8 mouse cellular contexts compared by ENCODE assay signal in genomic region chr11:116672595-116672994, GRCm38 (mm10). TPM values are rescaled to one million over a fixed set of nuclear protein-coding genes. Genes with fewer than 3 reads are reported as not detected.
DNase-seq lines count a peak whose midpoint lies in the region; ATAC-seq lines count a peak whose summit lies in the region.

No protein-coding gene starts in this region.

- peaks cover 19% of the 10 kb centered on the region for H3K4me1 ChIP-seq in heart, embryonic 11.5 days (ENCODE audit: control insufficient read depth, insufficient read depth, low read length)
- H3K4me1 ChIP-seq in hindbrain, embryonic 12.5 days: peaks cover 49% of the 10 kb centered on the region
- H3K4me1 ChIP-seq in midbrain, embryonic 12.5 days: peaks cover 31% of the 10 kb centered on the region

- no peaks in the 10 kb centered on the region for H3K27me3 ChIP-seq in heart, embryonic 11.5 days (ENCODE audit: control insufficient read depth, insufficient read depth, low read length)
- H3K27me3 ChIP-seq in hindbrain, embryonic 12.5 days: no peaks in the 10 kb centered on the region
- no peaks in the 10 kb centered on the region for H3K27me3 ChIP-seq in midbrain, embryonic 12.5 days

- no peak for DNase-seq in heart, adult 8-10 months (ENCODE audit: low spot score)
- peak; percentile 90 for DNase-seq in ZHBTc4 (ENCODE audit: low read depth, low spot score)
- DNase-seq in layer of hippocampus, postnatal 25 days (ENCODE audit: extremely low spot score in 1 of 2, low spot score in 1 of 2): no peak
- DNase-seq in embryo, embryonic 9.5 days (ENCODE audit: extremely low spot score): no peak
- DNase-seq in gastrocnemius, postnatal 25 days: no peak

- WGBS in heart, embryonic 11.5 days (ENCODE audit: insufficient replicate concordance): 22% methylated on average over 7 of the region's 7 CpGs
- 16% methylated on average over 7 of the region's 7 CpGs for WGBS in hindbrain, embryonic 12.5 days
- whole genome bisulfite sequencing in midbrain, embryonic 12.5 days: 26% methylated on average over 7 of the region's 7 CpGs

- ATAC-seq in heart, embryonic 11.5 days (replicated peaks; ENCODE audit: insufficient number of reproducible peaks, low FRiP score, low TSS enrichment): no peak
- ATAC-seq in hindbrain, embryonic 12.5 days (ENCODE audit: low FRiP score): no peak
- no peak for ATAC-seq in midbrain, embryonic 12.5 days (ENCODE audit: low FRiP score, low read depth)

- peak overlapping the region; percentile 91 for H3K4me3 ChIP-seq in heart, embryonic 11.5 days (ENCODE audit: low read depth, low read length)
- H3K4me3 ChIP-seq in hindbrain, embryonic 12.5 days: peak overlapping the region; percentile 81
- H3K4me3 ChIP-seq in midbrain, embryonic 12.5 days: peak overlapping the region; percentile 70

- no peaks in the 10 kb centered on the region for H3K9me3 ChIP-seq in heart, embryonic 11.5 days (replicated peaks; ENCODE audit: control insufficient read depth, low read length)
- H3K9me3 ChIP-seq in hindbrain, embryonic 12.5 days (replicated peaks): no peaks in the 10 kb centered on the region
- H3K9me3 ChIP-seq in midbrain, embryonic 12.5 days: no peaks in the 10 kb centered on the region

- H3K27ac ChIP-seq in heart, embryonic 11.5 days (ENCODE audit: low read depth, low read length): no peak overlapping the region
- H3K27ac ChIP-seq in hindbrain, embryonic 12.5 days: no peak overlapping the region
- H3K27ac ChIP-seq in midbrain, embryonic 12.5 days (replicated peaks): no peak overlapping the region

- peak overlapping the region; percentile 91 for H3K4me2 ChIP-seq in heart, embryonic 11.5 days
- peak overlapping the region; percentile 82 for H3K4me2 ChIP-seq in hindbrain, embryonic 12.5 days (replicated peaks)
- H3K4me2 ChIP-seq in midbrain, embryonic 12.5 days (replicated peaks): peak overlapping the region; percentile 91

- H3K36me3 ChIP-seq in heart, embryonic 11.5 days (ENCODE audit: control insufficient read depth, insufficient read depth, low read length): peaks cover 19% of the 10 kb centered on the region
- peaks cover 48% of the 10 kb centered on the region for H3K36me3 ChIP-seq in hindbrain, embryonic 12.5 days
- H3K36me3 ChIP-seq in midbrain, embryonic 12.5 days: peaks cover 44% of the 10 kb centered on the region

- H3K9ac ChIP-seq in heart, embryonic 11.5 days (ENCODE audit: low read depth, low read length): peak overlapping the region; percentile 94
- H3K9ac ChIP-seq in hindbrain, embryonic 12.5 days: peak overlapping the region; percentile 94
- peak overlapping the region; percentile 84 for H3K9ac ChIP-seq in midbrain, embryonic 12.5 days (replicated peaks)

RNA-seq across cellular contexts. Expression of gene Cygb, which starts 18.5 kb away (rescaled TPM):
- polyA plus RNA-seq in heart, embryonic 11.5 days (2014; fragmentation: Nextera tagmentation; extraction: Ambion mirVana): 1.1 and 1.2 TPM in 2 replicates
- 10 to 100 TPM; 40.6 to 64.1 (median 43.0) TPM for total RNA-seq in heart, adult 8-10 months (2022)
- 4.5 and 5.9 TPM in 2 replicates for polyA plus RNA-seq in hindbrain, embryonic 12.5 days (2016; fragmentation: Nextera tagmentation; extraction: Ambion mirVana)
- 2.8 and 3.5 TPM in 2 replicates for polyA plus RNA-seq in midbrain, embryonic 12.5 days (2016; fragmentation: Nextera tagmentation; extraction: Ambion mirVana)
- 10 to 100 TPM; 65.7 to 78.3 TPM for total RNA-seq in layer of hippocampus, postnatal 25 days (2021)
- total RNA-seq in gastrocnemius, postnatal 25 days (2021): 10 to 100 TPM in 1 of 2 experiments, 1 to 10 TPM in 1; 7.5 to 14.7 TPM

RNA-seq across cellular contexts. Expression of gene Prcd, which starts 19.3 kb away (rescaled TPM):
- polyA plus RNA-seq in heart, embryonic 11.5 days (2014; fragmentation: Nextera tagmentation; extraction: Ambion mirVana): 0.35 and 0.92 TPM in 2 replicates
- 1 to 10 TPM; 1.4 to 2.0 (median 1.8) TPM for total RNA-seq in heart, adult 8-10 months (2022)
- 0.34 and 0.43 TPM in 2 replicates for polyA plus RNA-seq in hindbrain, embryonic 12.5 days (2016; fragmentation: Nextera tagmentation; extraction: Ambion mirVana)
- 0.37 and 0.63 TPM in 2 replicates for polyA plus RNA-seq in midbrain, embryonic 12.5 days (2016; fragmentation: Nextera tagmentation; extraction: Ambion mirVana)
- 1 to 10 TPM; 6.4 to 7.0 TPM for total RNA-seq in layer of hippocampus, postnatal 25 days (2021)
- under 1 TPM in 1 of 2 experiments, not detected in 1; 0.35 TPM for total RNA-seq in gastrocnemius, postnatal 25 days (2021)

RNA-seq across cellular contexts. Expression of gene Rhbdf2, which starts 45.8 kb away (rescaled TPM):
- polyA plus RNA-seq in heart, embryonic 11.5 days (2014; fragmentation: Nextera tagmentation; extraction: Ambion mirVana): 5.0 and 6.0 TPM in 2 replicates
- 10 to 100 TPM in 3 of 4 experiments, 1 to 10 TPM in 1; 8.7 to 12.6 (median 10.6) TPM for total RNA-seq in heart, adult 8-10 months (2022)
- 3.7 and 4.5 TPM in 2 replicates for polyA plus RNA-seq in hindbrain, embryonic 12.5 days (2016; fragmentation: Nextera tagmentation; extraction: Ambion mirVana)
- 1.1 and 1.8 TPM in 2 replicates for polyA plus RNA-seq in midbrain, embryonic 12.5 days (2016; fragmentation: Nextera tagmentation; extraction: Ambion mirVana)
- total RNA-seq in layer of hippocampus, postnatal 25 days (2021): 1 to 10 TPM; 1.1 to 1.8 TPM
- 1 to 10 TPM; 6.3 to 7.5 TPM for total RNA-seq in gastrocnemius, postnatal 25 days (2021)
